ENCODE assay signal across 20 mouse cellular contexts in the genomic region with DNA sequence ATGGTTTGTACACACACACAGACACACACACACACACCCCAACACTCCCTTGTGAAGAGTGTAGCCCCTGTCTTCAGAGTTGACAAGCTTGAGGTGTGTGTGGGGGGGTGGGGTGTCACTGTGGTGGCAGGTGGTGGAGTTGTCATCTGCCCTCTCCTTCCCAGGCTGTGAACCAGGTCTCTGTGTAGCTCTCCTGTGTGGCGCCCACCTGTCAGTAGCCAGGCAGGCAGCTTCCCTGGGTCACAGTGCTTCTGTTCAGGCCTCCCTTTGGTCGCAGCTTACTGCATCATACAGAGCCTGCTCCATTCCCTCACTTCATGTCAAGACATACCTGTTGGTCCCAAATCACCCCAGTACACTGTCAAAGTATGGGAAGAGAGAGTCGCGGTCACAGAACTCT. TPM values are rescaled to one million over a fixed set of nuclear protein-coding genes. Genes with fewer than 3 reads are reported as not detected.
DNase-seq lines count a peak whose midpoint lies in the region; ATAC-seq and TF ChIP-seq lines count a peak whose summit lies in the region.
"Had no signal": no experiment of that assay in that cellular context is flagged by ENCODE, and none has a peak within 500 bp of the region (broad histone marks: within the 10 kb centered on the region; RNA-seq: fewer than 3 reads in every experiment).

No protein-coding gene starts in this region.

- H3K27ac ChIP-seq in embryonic facial prominence, embryonic 14.5 days (replicated peaks; ENCODE audit: low read depth, low read length), result 0 out of 2 replicates have a peak overlapping the region, but pooled peaks have one; percentile 46
- no peak overlapping the region for H3K27ac ChIP-seq in embryonic facial prominence, embryonic 10.5 days (replicated peaks)
- peak overlapping the region; percentile 71 for H3K27ac ChIP-seq in embryonic facial prominence, embryonic 15.5 days (replicated peaks)
- H3K27ac ChIP-seq: forebrain, embryonic 13.5 days; heart, embryonic 13.5 days; hindbrain, embryonic 13.5 days; intestine, embryonic 15.5 days had no signal

- H3K9ac ChIP-seq in embryonic facial prominence, embryonic 14.5 days (ENCODE audit: low read depth, low read length), result no peak overlapping the region
- H3K9ac ChIP-seq in embryonic facial prominence, embryonic 15.5 days, result no peak overlapping the region
- H3K9ac ChIP-seq: forebrain, embryonic 13.5 days; forebrain, postnatal 0 days; heart, embryonic 13.5 days; hindbrain, embryonic 13.5 days; intestine, embryonic 15.5 days had no signal

- no peak for TF ChIP-seq CTCF in E14TG2a.4 (conservative IDR thresholded peaks at IDR 0.05; ENCODE audit: low read length)

- no peak overlapping the region for H3K4me2 ChIP-seq in embryonic facial prominence, embryonic 14.5 days (ENCODE audit: low read depth, low read length)
- no peak overlapping the region for H3K4me2 ChIP-seq in embryonic facial prominence, embryonic 15.5 days (replicated peaks)
- H3K4me2 ChIP-seq: forebrain, embryonic 13.5 days; heart, embryonic 13.5 days; intestine, embryonic 15.5 days had no signal

- H3K36me3 ChIP-seq in embryonic facial prominence, embryonic 14.5 days (ENCODE audit: control insufficient read depth, insufficient read depth, low read length), result peaks cover 23% of the 10 kb centered on the region
- no peaks in the 10 kb centered on the region for H3K36me3 ChIP-seq in embryonic facial prominence, embryonic 10.5 days (replicated peaks)
- peaks cover 80% of the 10 kb centered on the region for H3K36me3 ChIP-seq in E14TG2a.4 (ENCODE audit: insufficient read depth, low read length)
- H3K36me3 ChIP-seq in embryonic facial prominence, embryonic 15.5 days, result peaks cover 28% of the 10 kb centered on the region
- H3K36me3 ChIP-seq: hindbrain, embryonic 13.5 days had no signal

- no peak for DNase-seq in embryonic facial prominence, embryonic 14.5 days (ENCODE audit: low spot score)
- DNase-seq in embryonic facial prominence, embryonic 10.5 days (ENCODE audit: low spot score), result no peak
- peak; percentile 56 for DNase-seq in ES-CJ7 (ENCODE audit: low read depth, low spot score)
- DNase-seq in gastrocnemius, postnatal 36 days, result no peak
- no peak for DNase-seq in thymus, postnatal 25 days
- DNase-seq in urinary bladder, adult 2 months (ENCODE audit: low spot score), result no peak
- DNase-seq: adrenal gland, adult 8-10 months; adrenal gland, postnatal 36 days; forebrain, postnatal 0 days; gastrocnemius, postnatal 14 days; heart, postnatal 4 days; kidney, adult 18-20 months had no signal

- 86% methylated on average over 4 of the region's 4 CpGs for WGBS in embryonic facial prominence, embryonic 14.5 days
- 73% methylated on average over 4 of the region's 4 CpGs for WGBS in embryonic facial prominence, embryonic 10.5 days
- 73% methylated on average over 4 of the region's 4 CpGs for WGBS in embryonic facial prominence, embryonic 15.5 days

- H3K4me3 ChIP-seq in embryonic facial prominence, embryonic 14.5 days (ENCODE audit: low read depth, low read length), result no peak overlapping the region
- no peak overlapping the region for H3K4me3 ChIP-seq in embryonic facial prominence, embryonic 10.5 days
- H3K4me3 ChIP-seq in E14TG2a.4 (replicated peaks; ENCODE audit: low read length), result peak overlapping the region; percentile 51
- H3K4me3 ChIP-seq in embryonic facial prominence, embryonic 15.5 days (replicated peaks), result no peak overlapping the region
- H3K4me3 ChIP-seq: forebrain, embryonic 13.5 days; heart, embryonic 13.5 days; hindbrain, embryonic 13.5 days; intestine, embryonic 15.5 days had no signal

- no peaks in the 10 kb centered on the region for H3K27me3 ChIP-seq in embryonic facial prominence, embryonic 14.5 days (replicated peaks; ENCODE audit: control insufficient read depth, insufficient read depth, low read length)
- no peaks in the 10 kb centered on the region for H3K27me3 ChIP-seq in embryonic facial prominence, embryonic 10.5 days (replicated peaks; ENCODE audit: low read depth, poor library complexity, severe bottlenecking)
- no peaks in the 10 kb centered on the region for H3K27me3 ChIP-seq in E14TG2a.4 (ENCODE audit: insufficient read depth, low read length)
- no peaks in the 10 kb centered on the region for H3K27me3 ChIP-seq in embryonic facial prominence, embryonic 15.5 days
- H3K27me3 ChIP-seq: CH12.LX; forebrain, embryonic 13.5 days; heart, embryonic 13.5 days; hindbrain, embryonic 13.5 days; intestine, embryonic 15.5 days; Patski had no signal

- no peaks in the 10 kb centered on the region for H3K9me3 ChIP-seq in embryonic facial prominence, embryonic 14.5 days (ENCODE audit: control insufficient read depth, low read length)
- no peaks in the 10 kb centered on the region for H3K9me3 ChIP-seq in embryonic facial prominence, embryonic 10.5 days
- no peaks in the 10 kb centered on the region for H3K9me3 ChIP-seq in E14TG2a.4 (ENCODE audit: low read length)
- no peaks in the 10 kb centered on the region for H3K9me3 ChIP-seq in embryonic facial prominence, embryonic 15.5 days (replicated peaks)
- H3K9me3 ChIP-seq: forebrain, embryonic 13.5 days; heart, embryonic 13.5 days; hindbrain, embryonic 13.5 days; intestine, embryonic 15.5 days had no signal

- ATAC-seq in embryonic facial prominence, embryonic 14.5 days (ENCODE audit: low read depth), result no peak
- ATAC-seq in embryonic facial prominence, embryonic 15.5 days (ENCODE audit: insufficient number of reproducible peaks, low FRiP score, low TSS enrichment, low read depth), result no peak
- ATAC-seq: forebrain, embryonic 13.5 days; intestine, embryonic 15.5 days; Patski had no signal

- no peaks in the 10 kb centered on the region for H3K4me1 ChIP-seq in embryonic facial prominence, embryonic 14.5 days (ENCODE audit: control insufficient read depth, insufficient read depth, low read length)
- H3K4me1 ChIP-seq in embryonic facial prominence, embryonic 10.5 days, result peaks cover 4% of the 10 kb centered on the region; the same call in 1 of the 2 replicates
- peaks cover 88% of the 10 kb centered on the region for H3K4me1 ChIP-seq in E14TG2a.4 (replicated peaks; ENCODE audit: low read depth, low read length)
- H3K4me1 ChIP-seq in embryonic facial prominence, embryonic 15.5 days, result 0 out of 2 replicates have a peak, but pooled peaks cover 4% of the 10 kb centered on the region
- H3K4me1 ChIP-seq: intestine, embryonic 15.5 days had no signal

- intact Hi-C loops in gastrocnemius, postnatal 36 days (cut with DNase I), result no loop called here

RNA-seq across cellular contexts. Expression of a gene that starts 25.7 kb away (rescaled TPM):
- 143 and 163 TPM in 2 replicates for polyA plus RNA-seq in embryonic facial prominence, embryonic 14.5 days (2014; fragmentation: Nextera tagmentation; extraction: Ambion mirVana)
- polyA plus RNA-seq in embryonic facial prominence, embryonic 10.5 days (2016; fragmentation: Nextera tagmentation; extraction: Ambion mirVana), result 230 and 243 TPM in 2 replicates
- 170 and 178 TPM in 2 replicates for polyA plus RNA-seq in embryonic facial prominence, embryonic 15.5 days (2015; fragmentation: Nextera tagmentation; extraction: Ambion mirVana)
- 10 to 100 TPM; 37.2 to 43.8 TPM for total RNA-seq in gastrocnemius, postnatal 36 days (2021)
- 76.6 and 87.1 TPM in 2 replicates for polyA plus RNA-seq in urinary bladder, adult 2 months (2012; rRNA removed)

RNA-seq across cellular contexts. Expression of a gene that starts 43.4 kb away (rescaled TPM):
- polyA plus RNA-seq in embryonic facial prominence, embryonic 14.5 days (2014; fragmentation: Nextera tagmentation; extraction: Ambion mirVana), result 7.6 and 8.5 TPM in 2 replicates
- polyA plus RNA-seq in embryonic facial prominence, embryonic 10.5 days (2016; fragmentation: Nextera tagmentation; extraction: Ambion mirVana), result 2.1 and 3.4 TPM in 2 replicates
- polyA plus RNA-seq in embryonic facial prominence, embryonic 15.5 days (2015; fragmentation: Nextera tagmentation; extraction: Ambion mirVana), result 13.6 and 15.1 TPM in 2 replicates
- 1 to 10 TPM; 2.0 to 2.5 TPM for total RNA-seq in gastrocnemius, postnatal 36 days (2021)
- 5.2 and 5.4 TPM in 2 replicates for polyA plus RNA-seq in urinary bladder, adult 2 months (2012; rRNA removed)
